Comparison of ENCODE assay signal across 1 mouse cellular context in the genomic region with DNA sequence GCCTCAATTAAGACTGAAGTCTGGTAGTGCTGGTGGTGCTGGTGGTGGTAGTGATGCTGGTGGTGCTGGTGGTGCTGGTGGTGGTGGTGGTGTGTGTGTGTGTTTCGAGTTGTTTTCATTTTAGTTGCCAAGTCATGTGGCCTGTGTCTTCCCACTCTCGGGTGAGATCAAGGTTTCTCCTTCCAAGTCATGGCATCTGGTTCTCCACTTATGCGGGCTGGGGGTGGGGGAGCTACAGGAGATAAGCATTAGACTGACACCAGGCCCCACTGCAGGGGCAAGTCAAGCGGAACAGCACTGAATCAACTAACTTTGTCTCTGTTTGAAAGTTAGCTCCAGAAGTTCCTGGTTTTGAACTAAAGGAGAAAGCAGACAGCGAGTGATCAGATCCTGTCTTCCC.
TF ChIP-seq lines count a peak whose summit lies in the region.

No protein-coding gene starts in this region.

TF ChIP-seq in MEL, 35 proteins besides CTCF, POLR2A, EP300 and RAD21 (continued from another document):
- TF ChIP-seq MAZ (IDR thresholded peaks at IDR 0.05; ENCODE audit: low read depth, low read length), result peak; percentile 62; the same call in 1 of the 2 replicates
- TF ChIP-seq MYC (IDR thresholded peaks at IDR 0.05; ENCODE audit: low read depth, low read length), result 0 out of 2 replicates have a peak, but pooled peaks have one; percentile 36
- TF ChIP-seq ETS1 (IDR thresholded peaks at IDR 0.05; ENCODE audit: low read depth, low read length), result peak; percentile 58
- TF ChIP-seq SIN3A (IDR thresholded peaks at IDR 0.05; ENCODE audit: low read length), result peak; percentile 74
- no peak for TF ChIP-seq CHD1 (IDR thresholded peaks at IDR 0.05; ENCODE audit: low read depth, low read length)
- 0 out of 2 replicates have a peak, but pooled peaks have one; percentile 40 for TF ChIP-seq RCOR1 (IDR thresholded peaks at IDR 0.05; ENCODE audit: low read depth, low read length)
